ENCODE assay signal across 9 mouse cellular contexts in the genomic region with DNA sequence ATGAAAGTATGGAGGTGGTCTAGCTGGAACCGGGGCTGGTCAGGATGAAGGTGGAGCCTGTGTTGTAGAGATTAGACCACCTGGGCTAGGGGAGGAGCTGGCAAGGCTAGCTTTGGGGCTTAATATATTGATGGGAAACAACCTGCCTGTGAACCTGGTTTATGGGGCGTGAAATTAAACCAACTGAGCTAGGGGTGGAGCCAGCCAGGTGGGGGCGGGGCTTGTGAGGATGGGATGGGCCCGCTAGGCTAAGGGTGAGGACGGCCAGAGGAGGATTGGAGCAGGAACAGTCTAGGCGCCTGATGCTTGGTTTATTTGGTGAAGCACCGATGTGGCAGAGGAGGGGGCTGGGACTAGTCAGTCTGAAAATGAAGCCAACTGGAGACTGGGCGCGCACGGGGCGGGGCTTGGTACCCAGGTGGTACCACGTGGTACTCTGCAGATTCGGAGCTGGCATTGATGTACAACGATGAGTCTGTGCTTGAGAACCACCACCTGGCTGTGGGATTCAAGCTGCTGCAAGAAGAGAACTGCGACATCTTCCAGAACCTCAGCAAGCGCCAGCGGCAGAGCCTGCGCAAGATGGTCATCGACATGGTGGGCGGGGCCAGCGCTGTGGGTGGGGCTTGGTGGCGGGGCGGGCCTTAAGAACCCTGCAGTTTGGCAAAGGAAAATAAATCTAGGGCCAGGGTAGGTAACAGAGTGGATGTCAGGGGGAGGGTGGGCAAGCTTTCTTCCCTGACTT. TPM values are rescaled to one million over a fixed set of nuclear protein-coding genes. Genes with fewer than 3 reads are reported as not detected.
DNase-seq lines count a peak whose midpoint lies in the region; ATAC-seq and TF ChIP-seq lines count a peak whose summit lies in the region.
"Had no signal": no experiment of that assay in that cellular context is flagged by ENCODE, and none has a peak within 500 bp of the region (broad histone marks: within the 10 kb centered on the region; RNA-seq: fewer than 3 reads in every experiment).

No protein-coding gene starts in this region.

- DNase-seq in heart, adult 11 months: no peak
- peak; percentile 66 for DNase-seq in embryo, embryonic 9.5 days (ENCODE audit: extremely low spot score)
- peak; percentile 45 for DNase-seq in liver
- DNase-seq in retina, postnatal 1 day: peak; percentile 59
- DNase-seq in urinary bladder, postnatal 10 days (ENCODE audit: low spot score): no peak
- DNase-seq in adrenal gland, adult 18-20 months (ENCODE audit: low spot score in 2 of 2): no peak

- no peaks in the 10 kb centered on the region for H3K27me3 ChIP-seq in heart, embryonic 14.5 days (ENCODE audit: control insufficient read depth, insufficient read depth, low read length)
- no peaks in the 10 kb centered on the region for H3K27me3 ChIP-seq in intestine, postnatal 0 days (replicated peaks; ENCODE audit: control insufficient read depth, insufficient read depth, low read length)
- H3K27me3 ChIP-seq: Patski had no signal

- no peak for TF ChIP-seq CTCF in intestine, postnatal 0 days (IDR thresholded peaks at IDR 0.05; ENCODE audit: low read depth)

- H3K9me3 ChIP-seq in heart, embryonic 14.5 days (ENCODE audit: control insufficient read depth, low read length): no peaks in the 10 kb centered on the region
- H3K9me3 ChIP-seq in intestine, postnatal 0 days (ENCODE audit: control insufficient read depth): no peaks in the 10 kb centered on the region

- peak overlapping the region; percentile 52 for H3K4me2 ChIP-seq in heart, embryonic 14.5 days (ENCODE audit: low read length)
- peak overlapping the region; percentile 65 for H3K4me2 ChIP-seq in intestine, postnatal 0 days (replicated peaks; ENCODE audit: low read depth)

- 12% methylated on average over 23 of the region's 23 CpGs for whole genome bisulfite sequencing in heart, embryonic 14.5 days
- WGBS in intestine, postnatal 0 days: 9% methylated on average over 23 of the region's 23 CpGs

- no peaks in the 10 kb centered on the region for H3K4me1 ChIP-seq in heart, embryonic 14.5 days (ENCODE audit: control insufficient read depth in 2 of 2, insufficient read depth in 2 of 2, low read length in 2 of 2)
- H3K4me1 ChIP-seq in intestine, postnatal 0 days (replicated peaks; ENCODE audit: control insufficient read depth, insufficient read depth, low read length): no peaks in the 10 kb centered on the region

- 0 out of 2 replicates have a peak, but pooled peaks have one; percentile 38 for ATAC-seq in heart, embryonic 14.5 days (ENCODE audit: insufficient number of reproducible peaks, insufficient read depth, low FRiP score, low read depth)
- peak; percentile 65; the same call in 1 of the 2 replicates for ATAC-seq in intestine, postnatal 0 days
- ATAC-seq: Patski had no signal

- H3K36me3 ChIP-seq in heart, embryonic 14.5 days (ENCODE audit: control insufficient read depth, insufficient read depth, low read length): peaks cover 43% of the 10 kb centered on the region
- H3K36me3 ChIP-seq in intestine, postnatal 0 days (ENCODE audit: control insufficient read depth, insufficient read depth): peaks cover 10% of the 10 kb centered on the region; the same call in 1 of the 2 replicates

- H3K27ac ChIP-seq in heart, embryonic 14.5 days (replicated peaks in 1 of 2; ENCODE audit: control insufficient read depth in 1 of 2, insufficient read depth in 1 of 2, low read depth in 2 of 2, low read length in 2 of 2): no peak overlapping the region
- no peak overlapping the region for H3K27ac ChIP-seq in intestine, postnatal 0 days (ENCODE audit: low read depth, low read length)

- peak overlapping the region; percentile 2 to 16; a peak in 2 of 4 replicates for H3K4me3 ChIP-seq in heart, embryonic 14.5 days (ENCODE audit: control insufficient read depth in 1 of 2, insufficient read depth in 1 of 2, low read depth in 1 of 2, low read length in 2 of 2)
- peak overlapping the region; percentile 30 for H3K4me3 ChIP-seq in intestine, postnatal 0 days (ENCODE audit: low read depth, low read length)

- no peak overlapping the region for H3K9ac ChIP-seq in heart, embryonic 14.5 days (ENCODE audit: low read length)
- no peak overlapping the region for H3K9ac ChIP-seq in intestine, postnatal 0 days (ENCODE audit: low read depth, low read length)

RNA-seq across cellular contexts. Expression of gene Keap1, which starts 34.5 kb away (rescaled TPM):
- polyA plus RNA-seq in heart, embryonic 14.5 days (2014; fragmentation: Nextera tagmentation; extraction: Ambion mirVana): 31.5 and 32.3 TPM in 2 replicates
- polyA plus RNA-seq in intestine, postnatal 0 days (2015; fragmentation: Nextera tagmentation; extraction: Ambion mirVana): 38.3 and 42.4 TPM in 2 replicates
- total RNA-seq in adrenal gland, adult 18-20 months (2021): 10 to 100 TPM; 44.9 to 51.2 TPM

RNA-seq across cellular contexts. Expression of gene Pde4a, which starts 39.2 kb away (rescaled TPM):
- 11.0 and 11.8 TPM in 2 replicates for polyA plus RNA-seq in heart, embryonic 14.5 days (2014; fragmentation: Nextera tagmentation; extraction: Ambion mirVana)
- polyA plus RNA-seq in intestine, postnatal 0 days (2015; fragmentation: Nextera tagmentation; extraction: Ambion mirVana): 2.8 and 3.5 TPM in 2 replicates
- 10 to 100 TPM in 1 of 2 experiments, 1 to 10 TPM in 1; 6.2 to 13.3 TPM for total RNA-seq in adrenal gland, adult 18-20 months (2021)

RNA-seq across cellular contexts. Expression of gene S1pr5, which starts 43.5 kb away (rescaled TPM):
- polyA plus RNA-seq in heart, embryonic 14.5 days (2014; fragmentation: Nextera tagmentation; extraction: Ambion mirVana): 0.18 and 0.26 TPM in 2 replicates
- polyA plus RNA-seq in intestine, postnatal 0 days (2015; fragmentation: Nextera tagmentation; extraction: Ambion mirVana): not detected in 2 replicates
- 1 to 10 TPM in 1 of 2 experiments, under 1 TPM in 1; 0.50 to 1.0 TPM for total RNA-seq in adrenal gland, adult 18-20 months (2021)
- polyA plus RNA-seq: Patski had no signal

RNA-seq across cellular contexts. Expression of gene Cdc37, which starts 54.9 kb away (rescaled TPM):
- polyA plus RNA-seq in heart, embryonic 14.5 days (2014; fragmentation: Nextera tagmentation; extraction: Ambion mirVana): 209 and 212 TPM in 2 replicates
- 113 and 115 TPM in 2 replicates for polyA plus RNA-seq in intestine, postnatal 0 days (2015; fragmentation: Nextera tagmentation; extraction: Ambion mirVana)
- total RNA-seq in adrenal gland, adult 18-20 months (2021): 100 to 1,000 TPM; 175 to 181 TPM

Comparison
In these comparisons a context has a peak if more than half of its experiments do, and no peak if none do; other contexts are left out.
1. DNase-seq: peak in embryo, embryonic 9.5 days (single experiment), liver (single experiment) and retina, postnatal 1 day (single experiment); none in heart, adult 11 months (single experiment), urinary bladder, postnatal 10 days (single experiment) and adrenal gland, adult 18-20 months (0 of 2).